Mouse (Mus musculus): ENCODE results near the gene Nyap1. TPM values are rescaled to one million over a fixed set of nuclear protein-coding genes. Genes with fewer than 3 reads are reported as not detected.
A peak's percentile ranks its signal among the peaks of the same experiment; 100 is the strongest.

The Nyap1 gene
- polyA plus RNA-seq (2016; fragmentation: Nextera tagmentation; extraction: Ambion mirVana), result 4.7 and 9.5 TPM in 2 replicates

GRCm38 (mm10) chr5:137741023-137741931 is at the start of gene Nyap1:
TSS of gene Nyap1 (minus strand) at chr5:137741607.
- Histone ChIP-seq H3K27me3 (ENCODE audit: insufficient read depth, poor library complexity, severe bottlenecking) (peaks cover 9% of the 10 kb centered on the region; the same call in 1 of the 2 replicates), H3K4me3 (peak within 1 kb of the TSS; percentile 74), H3K36me3 (peaks cover 23% of the 10 kb centered on the region), H3K9me3 (0 out of 2 replicates have a peak, but pooled peaks cover 3% of the 10 kb centered on the region), H3K4me1 (replicated peaks) (peaks cover 57% of the 10 kb centered on the region), H3K27ac (peak within 1 kb of the TSS; percentile 94)
- DNase-seq (ENCODE audit: low spot score), result peak; percentile 87
- WGBS, result under 1% methylated on average over 71 of the region's 71 CpGs

- WGBS, result 93% methylated on average over 2 of the region's 2 CpGs
- no peak for DNase-seq (ENCODE audit: low spot score)
These were observed 47.6 kb upstream of the Nyap1 start for GRCm38 (mm10) chr5:137788946-137789531.

GRCm38 (mm10) chr5:137788171-137788570 is 46.8 kb upstream of the Nyap1 start:
- H3K27me3 ChIP-seq (ENCODE audit: insufficient read depth, poor library complexity, severe bottlenecking), result peaks cover 18% of the 10 kb centered on the region
- DNase-seq (ENCODE audit: low spot score), result no peak
- H3K27ac ChIP-seq, result 0 out of 2 replicates have a peak overlapping the region, but pooled peaks have one; percentile 99
- peaks cover 31% of the 10 kb centered on the region for H3K4me1 ChIP-seq (replicated peaks)
- WGBS, result 69% methylated on average over 24 of the region's 24 CpGs
- 0 out of 2 replicates have a peak, but pooled peaks cover 2% of the 10 kb centered on the region for H3K9me3 ChIP-seq
- peaks cover 20% of the 10 kb centered on the region for H3K36me3 ChIP-seq
- H3K4me3 ChIP-seq, result peak overlapping the region; percentile 95

More at GRCm38 (mm10) chr5:137788946-137789531, 47.6 kb upstream of the Nyap1 start:
- H3K4me1 ChIP-seq (replicated peaks), result peaks cover 22% of the 10 kb centered on the region
- no peak overlapping the region for H3K27ac ChIP-seq
- no peak overlapping the region for H3K4me3 ChIP-seq
- H3K27me3 ChIP-seq (ENCODE audit: insufficient read depth, poor library complexity, severe bottlenecking), result peaks cover 18% of the 10 kb centered on the region
- 0 out of 2 replicates have a peak, but pooled peaks cover 2% of the 10 kb centered on the region for H3K9me3 ChIP-seq
- H3K36me3 ChIP-seq, result peaks cover 12% of the 10 kb centered on the region

GRCm38 (mm10) chr5:137787151-137787928 is 45.9 kb upstream of the Nyap1 start, which contains the start of the genes Mepce and Zcwpw1:
TSS of gene Mepce (minus strand) at chr5:137787655.
TSS of gene Zcwpw1 (plus strand) at chr5:137787798.
- Histone ChIP-seq H3K9me3 (0 out of 2 replicates have a peak, but pooled peaks cover 2% of the 10 kb centered on the region), H3K27me3 (ENCODE audit: insufficient read depth, poor library complexity, severe bottlenecking) (peaks cover 18% of the 10 kb centered on the region), H3K27ac (peak within 1 kb of the TSS; percentile 99), H3K4me1 (replicated peaks) (peaks cover 39% of the 10 kb centered on the region), H3K4me3 (peak within 1 kb of the TSS; percentile 95), H3K36me3 (peaks cover 29% of the 10 kb centered on the region)
- peak; percentile 94 for DNase-seq (ENCODE audit: low spot score)
- under 1% methylated on average over 48 of the region's 48 CpGs for WGBS

GRCm38 (mm10) chr5:137786109-137786942 is 44.9 kb upstream of the Nyap1 start:
- Histone ChIP-seq H3K27ac (peak overlapping the region; percentile 99), H3K4me3 (peak overlapping the region; percentile 95), H3K36me3 (peaks cover 39% of the 10 kb centered on the region), H3K27me3 (ENCODE audit: insufficient read depth, poor library complexity, severe bottlenecking) (peaks cover 18% of the 10 kb centered on the region), H3K4me1 (replicated peaks) (peaks cover 49% of the 10 kb centered on the region), H3K9me3 (0 out of 2 replicates have a peak, but pooled peaks cover 2% of the 10 kb centered on the region)
- under 1% methylated on average over 79 of the region's 79 CpGs for WGBS
- peak; percentile 100 for DNase-seq (ENCODE audit: low spot score)

- Histone ChIP-seq H3K27ac (peak overlapping the region; percentile 99), H3K36me3 (peaks cover 48% of the 10 kb centered on the region), H3K4me3 (peak overlapping the region; percentile 95), H3K27me3 (ENCODE audit: insufficient read depth, poor library complexity, severe bottlenecking) (peaks cover 18% of the 10 kb centered on the region), H3K4me1 (replicated peaks) (peaks cover 53% of the 10 kb centered on the region), H3K9me3 (0 out of 2 replicates have a peak, but pooled peaks cover 2% of the 10 kb centered on the region)
- WGBS, result 3% methylated on average over 61 of the region's 62 CpGs
- peak; percentile 40 for DNase-seq (ENCODE audit: low spot score)
These were observed 44.0 kb upstream of the Nyap1 start for GRCm38 (mm10) chr5:137785164-137786031.

GRCm38 (mm10) chr5:137784546-137784945 is 43.1 kb upstream of the Nyap1 start:
- 85% methylated on average over 14 of the region's 14 CpGs for WGBS
- peak overlapping the region; percentile 95 for H3K4me3 ChIP-seq
- no peak for DNase-seq (ENCODE audit: low spot score)
- H3K27ac ChIP-seq, result peak overlapping the region; percentile 99
- 0 out of 2 replicates have a peak, but pooled peaks cover 2% of the 10 kb centered on the region for H3K9me3 ChIP-seq
- H3K27me3 ChIP-seq (ENCODE audit: insufficient read depth, poor library complexity, severe bottlenecking), result peaks cover 18% of the 10 kb centered on the region
- H3K36me3 ChIP-seq, result peaks cover 56% of the 10 kb centered on the region
- peaks cover 62% of the 10 kb centered on the region for H3K4me1 ChIP-seq (replicated peaks)

- Histone ChIP-seq H3K4me1 (replicated peaks) (peaks cover 65% of the 10 kb centered on the region), H3K9me3 (0 out of 2 replicates have a peak, but pooled peaks cover 2% of the 10 kb centered on the region), H3K36me3 (peaks cover 56% of the 10 kb centered on the region), H3K27ac (peak overlapping the region; percentile 17; the same call in 1 of the 2 replicates), H3K4me3 (peak overlapping the region; percentile 95), H3K27me3 (ENCODE audit: insufficient read depth, poor library complexity, severe bottlenecking) (peaks cover 12% of the 10 kb centered on the region)
- no peak for DNase-seq (ENCODE audit: low spot score)
- 76% methylated on average over 9 of the region's 9 CpGs for WGBS
These were observed 42.6 kb upstream of the Nyap1 start for GRCm38 (mm10) chr5:137783901-137784540.

- Histone ChIP-seq H3K4me3 (peak overlapping the region; percentile 95), H3K36me3 (peaks cover 56% of the 10 kb centered on the region), H3K27ac (no peak overlapping the region), H3K27me3 (ENCODE audit: insufficient read depth, poor library complexity, severe bottlenecking) (peaks cover 2% of the 10 kb centered on the region; the same call in 1 of the 2 replicates), H3K4me1 (replicated peaks) (peaks cover 66% of the 10 kb centered on the region), H3K9me3 (no peaks in the 10 kb centered on the region)
- no peak for DNase-seq (ENCODE audit: low spot score)
- WGBS, result 88% methylated on average over 13 of the region's 13 CpGs
These were observed 41.5 kb upstream of the Nyap1 start for GRCm38 (mm10) chr5:137782776-137783522.

GRCm38 (mm10) chr5:137781661-137782060 is 40.3 kb upstream of the Nyap1 start:
- no peak for DNase-seq (ENCODE audit: low spot score)
- Histone ChIP-seq H3K36me3 (peaks cover 56% of the 10 kb centered on the region), H3K4me3 (peak overlapping the region; percentile 95; the same call in 1 of the 2 replicates), H3K27me3 (ENCODE audit: insufficient read depth, poor library complexity, severe bottlenecking) (no peaks in the 10 kb centered on the region), H3K27ac (no peak overlapping the region), H3K9me3 (no peaks in the 10 kb centered on the region), H3K4me1 (replicated peaks) (peaks cover 63% of the 10 kb centered on the region)
- 94% methylated on average over 7 of the region's 7 CpGs for WGBS

All from hindbrain, embryonic 10.5 days (tissue).